Mouse (Mus musculus): ENCODE results near the gene Thap12. TPM values are rescaled to one million over a fixed set of nuclear protein-coding genes. Genes with fewer than 3 reads are reported as not detected.

The Thap12 gene
- polyA plus RNA-seq, 1 experiment from 2014 or later: 47.1 TPM

DNA sequence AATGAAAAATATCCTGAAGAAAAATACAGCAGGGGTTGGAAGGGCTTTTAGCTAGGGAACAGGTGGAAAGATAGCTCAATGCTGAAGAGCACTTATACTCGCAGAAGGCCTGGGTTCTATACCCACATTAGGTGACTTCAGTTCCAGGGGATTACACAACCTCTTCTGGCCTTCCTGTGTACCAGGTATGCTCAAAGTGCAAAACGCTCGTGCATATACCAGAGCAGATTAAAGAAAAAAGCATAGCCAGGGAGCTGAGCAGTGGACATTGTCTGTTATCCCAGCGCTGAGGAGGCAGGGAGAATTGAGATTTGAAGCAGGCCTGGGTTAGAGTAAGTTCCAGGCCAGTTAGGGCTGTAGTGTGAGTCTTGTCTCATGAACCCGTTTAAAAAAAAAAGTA lies 1.4 kb downstream of the Thap12 start:
- Histone ChIP-seq H3K36me3 (replicated peaks) (no peaks in the 10 kb centered on the region), H3K9ac (peak overlapping the region; percentile 87), H3K9me3 (no peaks in the 10 kb centered on the region), H3K4me1 (peaks cover 27% of the 10 kb centered on the region), H3K27ac (no peak overlapping the region), H3K4me2 (peak overlapping the region; percentile 68), H3K4me3 (peak overlapping the region; percentile 89), H3K27me3 (replicated peaks) (no peaks in the 10 kb centered on the region)
- 62% methylated on average over 5 of the region's 5 CpGs for WGBS
- no peak for ATAC-seq (replicated peaks)

DNA sequence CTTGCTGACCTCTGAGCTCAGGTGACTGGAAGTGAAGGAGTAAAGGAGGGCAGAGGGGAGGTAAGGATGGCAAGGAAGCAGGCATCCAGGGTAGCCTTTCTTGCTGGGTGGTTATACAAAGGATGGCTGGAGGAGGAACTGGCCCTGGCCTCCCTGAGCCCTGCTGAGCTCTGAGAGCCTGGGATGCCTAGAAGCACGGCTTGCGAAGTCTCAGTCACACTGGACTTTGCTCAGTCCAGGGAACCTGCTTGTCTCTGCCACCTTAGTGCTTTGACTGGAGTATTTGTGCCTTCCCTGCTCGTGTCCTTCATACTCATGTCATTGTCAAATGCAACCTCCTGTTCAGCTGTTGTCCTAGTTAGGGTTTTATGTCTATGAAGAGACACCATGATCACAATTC lies 10.8 kb downstream of the Thap12 start:
- Histone ChIP-seq H3K36me3 (replicated peaks) (peaks cover 30% of the 10 kb centered on the region), H3K27me3 (replicated peaks) (no peaks in the 10 kb centered on the region), H3K4me3 (no peak overlapping the region), H3K9me3 (no peaks in the 10 kb centered on the region), H3K4me2 (no peak overlapping the region), H3K27ac (no peak overlapping the region), H3K4me1 (no peaks in the 10 kb centered on the region), H3K9ac (no peak overlapping the region)
- no peak for ATAC-seq (replicated peaks)
- 90% methylated on average over 3 of the region's 3 CpGs for WGBS

DNA sequence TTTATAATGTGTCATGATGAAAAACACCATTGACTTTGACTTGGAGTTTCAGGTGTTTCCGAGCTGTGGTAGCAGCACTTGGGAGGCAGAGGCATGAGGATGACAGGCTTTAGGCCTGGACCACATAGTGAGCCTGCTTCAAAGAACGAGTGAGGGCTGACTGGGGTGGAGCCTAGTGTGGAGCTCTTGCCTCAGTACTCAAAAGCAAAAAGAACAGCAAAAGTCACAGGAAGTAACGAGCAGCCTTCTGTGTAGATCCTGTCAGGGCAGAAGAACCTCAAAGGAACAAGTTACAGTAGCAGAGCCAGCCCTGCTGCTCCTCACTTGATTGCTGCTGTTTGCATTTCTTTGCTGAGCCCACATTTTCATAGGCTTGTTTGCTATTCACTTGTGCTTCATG lies 14.5 kb downstream of the Thap12 start:
- no peak overlapping the region for H3K4me3 ChIP-seq
- WGBS: 74% methylated on average over 3 of the region's 3 CpGs
- H3K9ac ChIP-seq: no peak overlapping the region
- H3K4me2 ChIP-seq: no peak overlapping the region
- H3K27ac ChIP-seq: no peak overlapping the region
- H3K27me3 ChIP-seq (replicated peaks): no peaks in the 10 kb centered on the region
- no peak for ATAC-seq (replicated peaks)
- no peaks in the 10 kb centered on the region for H3K9me3 ChIP-seq
- no peaks in the 10 kb centered on the region for H3K4me1 ChIP-seq
- peaks cover 28% of the 10 kb centered on the region for H3K36me3 ChIP-seq (replicated peaks)

GRCm38 (mm10) chr7:98719761-98720160 lies 16.9 kb downstream of the Thap12 start:
- WGBS: 89% methylated on average over 3 of the region's 3 CpGs

GRCm38 (mm10) chr7:98720731-98721130 lies 17.8 kb downstream of the Thap12 start:
- Histone ChIP-seq H3K4me2 (no peak overlapping the region), H3K9ac (no peak overlapping the region), H3K27ac (no peak overlapping the region), H3K27me3 (replicated peaks) (no peaks in the 10 kb centered on the region), H3K9me3 (no peaks in the 10 kb centered on the region), H3K4me1 (no peaks in the 10 kb centered on the region), H3K36me3 (replicated peaks) (peaks cover 8% of the 10 kb centered on the region; the same call in 1 of the 2 replicates), H3K4me3 (no peak overlapping the region)
- 58% methylated on average over 3 of the region's 3 CpGs for WGBS
- no peak for ATAC-seq (replicated peaks)

More at GRCm38 (mm10) chr7:98719761-98720160, 16.9 kb downstream of the Thap12 start:
- no peak overlapping the region for H3K9ac ChIP-seq
- no peak overlapping the region for H3K27ac ChIP-seq
- no peaks in the 10 kb centered on the region for H3K9me3 ChIP-seq
- ATAC-seq (replicated peaks): no peak
- H3K4me2 ChIP-seq: no peak overlapping the region
- peaks cover 14% of the 10 kb centered on the region; the same call in 1 of the 2 replicates for H3K36me3 ChIP-seq (replicated peaks)
- no peaks in the 10 kb centered on the region for H3K4me1 ChIP-seq
- no peaks in the 10 kb centered on the region for H3K27me3 ChIP-seq (replicated peaks)
- H3K4me3 ChIP-seq: no peak overlapping the region

DNA sequence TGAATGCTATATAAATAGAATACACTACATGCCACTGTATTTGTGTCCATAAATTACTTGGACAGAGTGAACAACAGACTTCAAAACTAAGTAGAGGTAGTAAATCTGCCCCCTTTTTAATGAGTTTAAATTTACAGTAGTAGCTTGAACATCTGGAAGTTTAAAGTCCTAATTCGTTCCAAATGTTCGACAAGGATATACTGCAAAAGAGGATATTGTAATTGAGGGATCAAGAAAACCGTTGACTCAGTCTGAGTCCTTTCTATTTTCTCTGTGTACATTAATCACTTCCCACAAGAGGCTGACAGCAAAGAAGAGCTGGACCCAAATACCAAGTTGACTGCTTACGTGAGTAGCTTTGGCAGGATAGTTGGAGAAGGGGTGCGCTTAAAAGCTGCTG lies 18.3 kb downstream of the Thap12 start:
- Histone ChIP-seq H3K4me2 (no peak overlapping the region), H3K9ac (no peak overlapping the region), H3K27ac (no peak overlapping the region), H3K9me3 (no peaks in the 10 kb centered on the region), H3K4me3 (no peak overlapping the region), H3K4me1 (no peaks in the 10 kb centered on the region), H3K27me3 (replicated peaks) (no peaks in the 10 kb centered on the region), H3K36me3 (replicated peaks) (0 out of 2 replicates have a peak, but pooled peaks cover 7% of the 10 kb centered on the region)
- no peak for ATAC-seq (replicated peaks)
- WGBS: 73% methylated on average over 5 of the region's 5 CpGs

DNA sequence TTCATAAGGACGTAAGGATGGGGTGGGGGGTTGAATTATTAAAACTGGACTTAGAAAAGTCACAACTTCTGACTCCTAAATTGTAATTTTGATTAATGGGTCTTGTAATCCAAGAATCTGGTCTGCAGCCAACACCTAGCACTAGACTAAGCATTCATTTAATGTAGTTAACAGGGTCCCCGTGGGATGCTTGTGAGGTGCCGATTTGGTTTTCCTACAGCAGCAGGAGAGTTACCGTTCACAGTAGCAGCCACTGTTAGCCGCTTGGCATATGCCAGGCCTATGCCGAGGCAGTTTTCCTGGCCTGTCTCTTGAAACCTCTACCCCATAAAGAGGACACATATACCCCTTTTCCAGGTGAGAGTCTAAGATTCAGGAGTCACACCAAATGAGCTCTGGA lies 18.7 kb downstream of the Thap12 start:
- no peaks in the 10 kb centered on the region for H3K9me3 ChIP-seq
- no peak overlapping the region for H3K4me3 ChIP-seq
- no peaks in the 10 kb centered on the region for H3K27me3 ChIP-seq (replicated peaks)
- no peak overlapping the region for H3K9ac ChIP-seq
- H3K4me2 ChIP-seq: no peak overlapping the region
- H3K27ac ChIP-seq: no peak overlapping the region
- H3K4me1 ChIP-seq: no peaks in the 10 kb centered on the region
- 81% methylated on average over 6 of the region's 6 CpGs for WGBS
- no peak for ATAC-seq (replicated peaks)
- 0 out of 2 replicates have a peak, but pooled peaks cover 3% of the 10 kb centered on the region for H3K36me3 ChIP-seq (replicated peaks)

DNA sequence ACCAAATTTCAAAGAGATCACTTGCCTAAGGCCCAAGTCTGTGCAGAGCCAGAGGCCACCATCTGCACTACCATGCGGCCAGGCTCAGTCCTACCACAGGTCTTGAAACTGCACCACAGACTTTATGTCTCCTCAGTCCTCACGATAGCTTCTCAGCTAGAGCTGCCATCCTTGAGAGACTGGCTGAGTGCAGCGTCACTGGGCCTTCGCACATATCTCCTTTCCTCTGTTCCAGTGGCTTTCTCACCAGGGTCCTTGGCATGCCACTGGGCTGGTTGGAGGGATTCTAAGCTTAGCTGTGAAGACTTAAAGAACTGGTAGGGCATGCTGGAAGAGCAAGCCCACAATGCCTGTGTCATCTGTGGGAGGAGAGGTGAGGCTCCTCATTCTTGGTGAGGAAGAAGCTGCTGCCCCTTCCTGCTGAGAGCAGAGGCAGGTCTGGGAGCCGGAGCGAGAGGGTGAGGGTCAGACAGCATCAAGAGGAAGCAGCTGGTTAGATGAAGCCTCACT lies 22.8 kb downstream of the Thap12 start:
- Histone ChIP-seq H3K36me3 (replicated peaks) (no peaks in the 10 kb centered on the region), H3K9me3 (no peaks in the 10 kb centered on the region), H3K27me3 (replicated peaks) (no peaks in the 10 kb centered on the region), H3K4me3 (no peak overlapping the region), H3K27ac (no peak overlapping the region), H3K4me1 (peaks cover 5% of the 10 kb centered on the region), H3K9ac (no peak overlapping the region), H3K4me2 (no peak overlapping the region)
- WGBS: 82% methylated on average over 6 of the region's 6 CpGs
- no peak for ATAC-seq (replicated peaks)

DNA sequence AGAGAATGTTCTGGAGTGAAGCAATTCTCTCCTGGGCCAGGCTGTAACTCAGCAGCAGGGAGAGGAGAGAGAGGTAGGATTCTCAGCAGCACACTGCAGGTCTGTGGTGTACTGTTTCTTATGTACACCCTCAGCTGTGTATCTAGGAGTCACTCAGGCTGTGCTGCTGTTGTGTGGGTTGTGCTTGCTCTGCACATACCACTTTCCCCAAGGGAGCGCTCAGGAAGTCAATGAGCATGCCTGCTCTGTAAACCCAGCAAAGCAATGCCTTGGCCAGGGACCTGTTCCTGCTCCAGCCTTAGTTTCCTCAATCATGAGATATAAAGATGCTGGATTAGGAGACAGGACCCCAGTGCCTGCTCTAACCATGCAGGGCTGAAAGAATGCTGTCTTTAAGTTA lies 25.1 kb downstream of the Thap12 start:
- Histone ChIP-seq H3K9me3 (no peaks in the 10 kb centered on the region), H3K36me3 (replicated peaks) (no peaks in the 10 kb centered on the region), H3K4me3 (no peak overlapping the region), H3K27ac (no peak overlapping the region), H3K9ac (no peak overlapping the region), H3K4me2 (no peak overlapping the region), H3K27me3 (replicated peaks) (no peaks in the 10 kb centered on the region), H3K4me1 (peaks cover 5% of the 10 kb centered on the region)
- WGBS: 84% methylated on average over 1 of the region's 1 CpGs
- no peak for ATAC-seq (replicated peaks)

DNA sequence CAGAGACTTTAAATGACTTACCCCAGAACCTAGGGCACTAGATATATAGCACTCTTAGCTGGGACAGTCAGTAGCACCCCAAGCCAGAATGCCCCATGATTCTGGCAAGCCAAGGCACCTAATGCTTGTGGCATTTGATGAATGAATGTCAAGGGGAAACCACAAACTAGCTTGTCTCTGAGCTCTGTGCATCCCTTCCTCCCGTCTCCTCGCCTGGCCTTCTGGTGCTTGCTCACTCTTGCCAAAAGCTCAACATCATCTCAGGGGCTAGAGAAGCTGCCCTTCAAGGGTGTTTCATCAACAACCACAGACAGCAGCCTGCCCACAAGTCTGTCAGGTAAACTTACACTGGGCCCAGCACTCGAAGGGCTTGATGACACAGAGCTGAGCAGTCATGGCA lies 25.6 kb downstream of the Thap12 start:
- ATAC-seq (replicated peaks): no peak
- no peak overlapping the region for H3K27ac ChIP-seq
- H3K27me3 ChIP-seq (replicated peaks): no peaks in the 10 kb centered on the region
- no peaks in the 10 kb centered on the region for H3K36me3 ChIP-seq (replicated peaks)
- H3K4me3 ChIP-seq: no peak overlapping the region
- no peak overlapping the region for H3K9ac ChIP-seq
- WGBS: 87% methylated on average over 3 of the region's 3 CpGs
- no peaks in the 10 kb centered on the region for H3K9me3 ChIP-seq
- no peak overlapping the region for H3K4me2 ChIP-seq
- H3K4me1 ChIP-seq: peaks cover 5% of the 10 kb centered on the region

DNA sequence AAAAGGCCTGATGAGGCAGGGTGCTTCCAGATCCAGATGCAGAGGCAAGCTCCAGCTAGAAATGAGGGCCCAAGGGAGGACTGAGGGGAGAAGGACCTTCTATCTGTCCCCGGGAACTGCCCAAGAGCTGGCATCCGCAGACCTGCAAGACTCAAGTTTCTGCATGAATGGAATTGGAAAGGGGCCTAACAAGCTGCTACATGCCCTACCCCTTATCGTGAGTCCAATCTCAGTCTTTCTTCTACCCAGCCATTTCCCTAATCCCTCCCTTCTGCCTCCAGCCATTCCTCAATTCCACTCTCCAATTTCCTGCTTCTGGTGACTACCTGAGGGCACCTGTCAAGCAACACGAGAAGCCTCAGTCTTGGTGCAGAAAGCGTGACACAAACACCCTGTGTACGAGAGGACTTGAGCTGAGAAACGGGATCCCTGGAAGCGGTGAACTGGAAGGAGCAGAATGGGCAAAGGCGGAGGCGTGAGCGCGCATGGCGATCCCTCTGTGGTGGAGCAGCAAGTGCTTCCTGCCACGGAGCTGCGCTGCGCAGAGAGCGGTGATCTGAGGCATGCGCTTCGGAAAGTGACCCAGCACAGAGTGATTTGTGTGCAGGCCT lies 26.9 kb downstream of the Thap12 start:
- H3K36me3 ChIP-seq (replicated peaks): no peaks in the 10 kb centered on the region
- WGBS: 12% methylated on average over 19 of the region's 19 CpGs

DNA sequence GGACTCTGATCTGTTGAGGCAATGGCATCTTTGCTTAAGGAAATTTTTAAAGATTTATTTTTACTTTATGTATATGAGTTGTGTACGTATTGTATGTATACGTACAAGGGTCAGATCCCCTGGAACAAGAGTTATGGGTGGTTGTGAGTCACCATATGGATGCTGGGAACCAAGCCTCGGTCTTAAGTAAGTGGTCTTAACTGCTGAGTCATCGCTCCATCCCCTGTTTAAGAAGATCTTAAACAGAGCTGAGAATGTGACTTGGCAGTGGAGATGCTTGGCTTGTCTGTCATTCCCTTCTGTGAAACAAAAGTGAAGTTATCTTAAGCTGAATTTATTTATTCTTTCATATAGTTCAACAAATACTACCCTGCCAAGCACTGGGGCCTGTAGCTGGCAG lies 31.1 kb downstream of the Thap12 start:
- ATAC-seq (replicated peaks): no peak
- H3K36me3 ChIP-seq (replicated peaks): no peaks in the 10 kb centered on the region
- no peak overlapping the region for H3K9ac ChIP-seq
- no peak overlapping the region for H3K4me3 ChIP-seq
- H3K4me2 ChIP-seq: no peak overlapping the region
- no peak overlapping the region for H3K27ac ChIP-seq
- H3K4me1 ChIP-seq: peaks cover 5% of the 10 kb centered on the region
- H3K27me3 ChIP-seq (replicated peaks): no peaks in the 10 kb centered on the region
- H3K9me3 ChIP-seq: no peaks in the 10 kb centered on the region
- WGBS: 93% methylated on average over 4 of the region's 4 CpGs

More for the DNA sequence above, 26.9 kb downstream of the Thap12 start:
- Histone ChIP-seq H3K27ac (no peak overlapping the region), H3K27me3 (replicated peaks) (no peaks in the 10 kb centered on the region), H3K4me1 (peaks cover 5% of the 10 kb centered on the region), H3K4me2 (peak overlapping the region; percentile 41), H3K4me3 (peak overlapping the region; percentile 18), H3K9me3 (no peaks in the 10 kb centered on the region), H3K9ac (no peak overlapping the region)
- peak; percentile 56; the same call in 1 of the 2 replicates for ATAC-seq (replicated peaks)

- no peaks in the 10 kb centered on the region for H3K27me3 ChIP-seq (replicated peaks)
- no peak overlapping the region for H3K4me2 ChIP-seq
- no peak; the same call in 1 of the 2 replicates for ATAC-seq (replicated peaks)
- H3K4me3 ChIP-seq: no peak overlapping the region
- no peak overlapping the region for H3K27ac ChIP-seq
- no peaks in the 10 kb centered on the region for H3K36me3 ChIP-seq (replicated peaks)
- H3K9ac ChIP-seq: no peak overlapping the region
- H3K9me3 ChIP-seq: no peaks in the 10 kb centered on the region
- H3K4me1 ChIP-seq: peaks cover 4% of the 10 kb centered on the region
- 22% methylated on average over 10 of the region's 10 CpGs for WGBS
These were observed 32.0 kb downstream of the Thap12 start for GRCm38 (mm10) chr7:98734876-98735275.

Measured in midbrain, embryonic 15.5 days (tissue).